Mouse (Mus musculus): ENCODE results near the gene Olfr222. TPM values are rescaled to one million over a fixed set of nuclear protein-coding genes. Genes with fewer than 3 reads are reported as not detected.

Olfr222 gene
- total RNA-seq, 1 experiment = not detected

GRCm38 (mm10) chr11:59524150-59524549 is 51.9 kb downstream of the Olfr222 start:
- no peak for DNase-seq (ENCODE audit: low read depth, low spot score)
- no peaks in the 10 kb centered on the region for H3K36me3 ChIP-seq (ENCODE audit: control insufficient read depth, insufficient read depth, low read length, poor library complexity, severe bottlenecking)
- no peak overlapping the region for H3K9ac ChIP-seq (ENCODE audit: insufficient read depth, low read depth, low read length, poor library complexity, severe bottlenecking)
- peaks cover 0 to 10% of the 10 kb centered on the region in 2 experiments; a peak in 3 of 4 replicates for H3K4me1 ChIP-seq (ENCODE audit: control insufficient read depth in 2 of 2, insufficient read depth in 2 of 2, low read length in 2 of 2, poor library complexity in 1 of 2)
- in situ Hi-C loops (cut with MboI; ENCODE audit: low sequenced_read_pairs in 2 of 2, unreplicated experiment in 2 of 2) = no loop called here
- no peak; the same call in 1 of the 2 replicates for TF ChIP-seq ZNF384 (IDR thresholded peaks at IDR 0.05; ENCODE audit: low read depth, low read length)
- no peak overlapping the region for H3K4me3 ChIP-seq (ENCODE audit: insufficient read depth in 1 of 2, low read depth in 1 of 2, low read length in 2 of 2, poor library complexity in 1 of 2, severe bottlenecking in 1 of 2)
- H3K9me3 ChIP-seq (ENCODE audit: control insufficient read depth, insufficient read depth, low read depth, low read length) = no peaks in the 10 kb centered on the region
- H3K27ac ChIP-seq (ENCODE audit: insufficient read depth, low read depth, low read length, poor library complexity, severe bottlenecking) = no peak overlapping the region

Other genes with a start within 250 kb of the Olfr222 start
- gene Prss38, start 200.6 kb downstream of the Olfr222 start, total RNA-seq (2012; rRNA removed) = 0.53 and 1.5 TPM in 2 replicates
- gene Jmjd4, start 126.2 kb downstream of the Olfr222 start, total RNA-seq (2012; rRNA removed) = 14.1 and 14.7 TPM in 2 replicates
- gene Snap47, start 125.0 kb downstream of the Olfr222 start, total RNA-seq (2012; rRNA removed) = 44.3 and 60.5 TPM in 2 replicates
- 4.8 and 5.9 TPM in 2 replicates for gene Zfp867, start 103.8 kb downstream of the Olfr222 start, total RNA-seq (2012; rRNA removed)
- gene Zkscan17, start 49.5 kb downstream of the Olfr222 start, total RNA-seq (2012; rRNA removed) = 22.5 and 22.6 TPM in 2 replicates
- gene Nlrp3, start 34.7 kb downstream of the Olfr222 start, total RNA-seq (2012; rRNA removed) = 0.09 and 0.21 TPM in 2 replicates
- not detected in 2 replicates for gene Olfr223, start 17.1 kb upstream of the Olfr222 start, total RNA-seq (2012; rRNA removed)
- gene Mprip, start 85.1 kb upstream of the Olfr222 start, total RNA-seq (2012; rRNA removed) = 112 and 138 TPM in 2 replicates
- gene Pld6, start 211.4 kb upstream of the Olfr222 start, total RNA-seq (2012; rRNA removed) = 9.0 and 16.5 TPM in 2 replicates
- gene Flcn, start 233.8 kb upstream of the Olfr222 start, total RNA-seq (2012; rRNA removed) = 24.6 and 30.7 TPM in 2 replicates